Mouse (Mus musculus): ENCODE data around the gene Gm10720.
"Not testable (repeated sequence)": the region's sequence is repeated elsewhere in the genome, so short reads cannot be mapped to it uniquely, and the experiment has no call there.

DNA sequence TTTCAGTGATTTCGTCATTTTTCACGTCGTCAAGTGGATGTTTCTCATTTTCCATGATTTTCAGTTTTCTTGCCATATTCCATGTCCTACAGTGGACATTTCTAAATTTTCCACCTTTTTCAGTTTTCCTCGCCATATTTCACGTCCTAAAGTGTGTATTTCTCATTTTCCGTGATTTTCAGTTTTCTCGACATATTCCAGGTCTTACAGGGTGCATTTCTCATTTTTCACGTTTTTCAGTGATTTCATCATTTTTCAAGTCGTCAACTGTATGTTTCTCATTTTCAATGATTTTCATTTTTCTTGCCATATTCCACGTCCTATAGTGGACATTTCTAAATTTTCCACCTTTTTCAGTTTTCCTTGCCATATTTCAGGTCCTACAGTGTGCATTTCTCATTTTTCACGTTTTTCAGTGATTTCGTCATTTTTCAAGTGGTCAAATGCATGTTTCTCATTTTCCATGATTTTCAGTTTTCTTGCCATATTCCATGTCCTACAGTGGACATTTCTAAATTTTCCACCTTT lies 14.9 kb upstream of the Gm10720 start, which contains the start of gene Gm10722:
- TF ChIP-seq EP300, CTCF (IDR thresholded peaks at IDR 0.05): not testable (repeated sequence)
